Mouse (Mus musculus) heart, postnatal 0 days (tissue): ENCODE measurements at regions not wholly inside any gene's neighbourhood (a gene's known extent, or its start where the extent isn't known, plus 50 kb on each side); places are given as distances from the start of the nearest gene placed in this dataset.

Source experiments
- CTCF ChIP-seq: IDR thresholded peaks from 2 replicates; pipeline ENCODE4 v1.5.1; 2016; ENCODE audit warnings: antibody characterized with exemption, control low read depth, low read depth
- EP300 ChIP-seq: IDR thresholded peaks from 2 replicates; pipeline ENCODE4 v1.6.1; 2016; ENCODE audit warnings: antibody characterized with exemption, low read depth

GRCm38 (mm10) chr1:4602386-4602785 lies 205.3 kb upstream of the Gm37988 start:
- TF ChIP-seq CTCF, result no peak
- TF ChIP-seq EP300, result no peak
